Mouse (Mus musculus) liver, embryonic 16.5 days (tissue): ENCODE data around the gene Smim27. TPM values are rescaled to one million over a fixed set of nuclear protein-coding genes. Genes with fewer than 3 reads are reported as not detected.

Experiments used
- ATAC-seq: fragments of 200-750 bp; cut with Nextera tagmentation; 2 replicates; pipeline ENCODE4 v1.8.0; 2017; ENCODE audit warnings: low read depth, mild to moderate bottlenecking, moderate number of reproducible peaks, moderate library complexity
- H3K27ac ChIP-seq: fragments of 300-500 bp; sonication (generic); 2 replicates; pipeline ENCODE4 v1.5.1; 2014; ENCODE audit warnings: mild to moderate bottlenecking, low read length
- H3K27me3 ChIP-seq: fragments of 300-500 bp; sonication (generic); 2 replicates; pipeline ENCODE4 v1.6.1; 2014; ENCODE audit warnings: low read depth, low read length, mixed read lengths; ENCODE audit not compliant: control insufficient read depth, insufficient read depth
- H3K36me3 ChIP-seq: fragments of 300-500 bp; sonication (generic); 2 replicates; pipeline ENCODE4 v1.6.1; 2014; ENCODE audit warnings: mild to moderate bottlenecking; ENCODE audit not compliant: control insufficient read depth, insufficient read depth
- H3K4me1 ChIP-seq: fragments of 300-500 bp; sonication (generic); 2 replicates; pipeline ENCODE4 v1.6.1; 2014; ENCODE audit warnings: low read depth, low read length, mixed read lengths; ENCODE audit not compliant: control insufficient read depth
- H3K4me2 ChIP-seq: fragments of 300-500 bp; sonication (generic); 2 replicates; pipeline ENCODE4 v1.6.1; 2014; ENCODE audit warnings: low read depth, low read length, mixed read lengths
- H3K4me3 ChIP-seq: fragments of 300-500 bp; sonication (generic); 2 replicates; pipeline ENCODE4 v1.5.1; 2014; ENCODE audit warnings: low read depth, mild to moderate bottlenecking, low read length
- H3K9ac ChIP-seq: fragments of 300-500 bp; sonication (generic); 2 replicates; pipeline ENCODE4 v1.6.1; 2014; ENCODE audit warnings: low read depth, low read length
- H3K9me3 ChIP-seq: fragments of 300-500 bp; sonication (generic); replicated peaks from 2 replicates; pipeline ENCODE4 v1.6.1; 2016; ENCODE audit warnings: low read length; ENCODE audit not compliant: control insufficient read depth
- WGBS: fragments of 180-500 bp; shearing (Covaris S2); extraction: QIAGEN DNeasy Blood & Tissue Kit; methylation state at CpG from one replicate; pipeline ENCODE4 v1.1.7; 2014; ENCODE audit not compliant: insufficient replicate concordance; 5-methylcytosine and 5-hydroxymethylcytosine counted together
- polyA plus RNA-seq: library from polyadenylated mRNA; unstranded; fragments of >200 nt; fragmentation: Nextera tagmentation; extraction: Ambion mirVana; gene quantifications from 2 replicates; pipeline ENCODE4 v1.2.1, GENCODE M21; 2015

The Smim27 gene
- 13.7 and 17.4 TPM in 2 replicates for polyA plus RNA-seq

DNA sequence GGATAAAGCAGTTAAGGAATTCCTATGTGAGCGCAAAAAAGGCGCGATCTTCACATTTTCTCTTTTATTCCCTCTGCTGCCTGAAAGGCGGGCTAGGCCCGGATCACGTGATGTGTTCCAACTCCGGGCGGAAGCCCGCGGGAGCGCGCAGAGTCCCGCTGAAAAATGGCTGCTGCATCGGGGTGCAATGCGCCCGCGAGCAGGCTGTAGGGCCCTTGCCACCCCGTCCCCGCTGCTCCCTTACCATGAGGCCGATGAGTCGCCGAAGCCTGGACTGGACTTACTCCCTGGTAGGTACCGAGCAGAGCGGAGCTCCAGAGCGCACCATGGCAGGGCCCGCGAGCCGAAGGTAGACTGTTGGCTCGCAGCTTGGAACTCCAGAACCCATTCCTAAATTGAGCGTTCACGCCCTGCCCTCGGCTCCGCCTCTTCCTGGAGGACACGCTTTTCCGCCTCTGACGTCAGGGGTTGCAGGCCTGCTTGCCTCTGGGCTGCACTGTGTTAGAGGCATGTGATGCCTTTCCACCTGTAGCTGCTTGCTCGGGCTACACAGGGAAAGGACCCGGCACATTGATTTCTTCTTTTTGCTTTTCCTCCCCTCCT lies at the start of gene Smim27, which contains the start of gene Topors:
Gene Smim27 (plus strand): TSS at position 150 of the 603 bp plus-strand sequence.
Gene Topors (minus strand): TSS at position 421 of the 603 bp plus-strand sequence.
- WGBS = under 1% methylated on average over 38 of the region's 38 CpGs
- Histone ChIP-seq H3K9ac (peak within 1 kb of the TSS; percentile 90), H3K27ac (peak within 1 kb of the TSS; percentile 96), H3K36me3 (no peaks in the 10 kb centered on the region; the same call in 1 of the 2 replicates), H3K4me2 (peak within 1 kb of the TSS; percentile 91), H3K4me1 (peaks cover 27% of the 10 kb centered on the region), H3K27me3 (no peaks in the 10 kb centered on the region), H3K4me3 (peak within 1 kb of the TSS; percentile 86), H3K9me3 (no peaks in the 10 kb centered on the region)
- peak; percentile 93 for ATAC-seq

DNA sequence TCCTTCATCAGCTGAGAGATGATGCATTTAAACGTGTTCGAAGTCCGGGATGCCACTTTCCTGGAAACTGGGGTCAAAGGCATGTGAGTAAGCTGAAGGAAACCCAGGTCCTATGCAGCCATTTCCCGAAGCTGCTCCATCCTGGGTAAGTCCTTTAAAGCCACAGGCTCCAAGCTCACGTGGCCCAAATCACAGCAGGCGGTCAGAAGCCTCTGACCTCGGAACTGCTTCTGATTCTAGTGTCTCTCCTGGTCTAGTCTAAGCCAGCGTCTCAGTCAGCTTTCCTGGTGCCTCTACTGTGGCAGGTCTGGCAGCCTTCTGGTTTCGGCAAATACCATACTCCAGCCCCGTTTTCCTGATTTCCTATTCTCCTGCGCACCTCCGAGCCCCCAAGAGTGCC lies 48.9 kb upstream of the Smim27 start:
- Histone ChIP-seq H3K27ac (no peak overlapping the region), H3K4me2 (no peak overlapping the region), H3K9ac (no peak overlapping the region)

DNA sequence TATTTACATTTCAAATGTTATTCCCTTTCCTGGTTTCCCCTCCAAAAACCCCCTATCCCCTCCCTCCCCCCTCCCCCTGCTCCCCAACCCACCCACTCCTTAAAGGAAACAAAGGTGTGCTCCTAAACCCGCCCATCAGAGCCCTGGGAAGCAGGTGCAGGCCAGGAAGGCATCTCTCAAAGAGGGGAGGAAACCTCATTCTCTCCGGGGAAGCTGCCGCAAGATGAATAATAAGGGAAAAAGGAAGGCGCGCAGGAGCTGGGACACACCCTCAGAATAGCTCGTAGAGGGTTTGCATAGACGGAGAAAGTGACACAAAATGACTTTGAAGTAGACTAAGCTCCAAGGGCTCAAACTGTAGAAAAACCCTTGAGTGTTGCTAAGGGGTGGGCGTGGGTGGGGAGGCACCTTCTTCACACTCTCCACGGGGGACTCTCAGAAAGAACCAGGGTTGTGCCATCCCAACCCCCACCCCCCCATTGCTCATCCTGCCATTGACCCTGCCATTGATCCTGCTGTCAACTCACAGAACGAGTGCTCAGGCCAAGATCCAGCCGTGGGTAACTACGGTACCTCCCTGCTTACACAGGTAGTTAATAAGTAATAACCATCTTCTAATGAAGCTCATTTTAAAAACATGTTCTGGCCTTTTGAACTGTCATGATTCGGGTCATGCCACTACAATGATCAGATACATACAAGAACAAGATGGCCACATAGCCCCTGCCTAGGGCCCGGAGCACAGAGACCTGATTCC lies 48.2 kb upstream of the Smim27 start:
- peak overlapping the region; percentile 38; the same call in 1 of the 2 replicates for H3K4me2 ChIP-seq
- peak overlapping the region; percentile 56; the same call in 1 of the 2 replicates for H3K27ac ChIP-seq
- H3K27me3 ChIP-seq = no peaks in the 10 kb centered on the region
- no peak overlapping the region for H3K4me3 ChIP-seq
- no peaks in the 10 kb centered on the region for H3K9me3 ChIP-seq
- WGBS = 45% methylated on average over 14 of the region's 14 CpGs
- ATAC-seq = peak; percentile 85
- H3K4me1 ChIP-seq = no peaks in the 10 kb centered on the region; the same call in none of the 2 replicates
- H3K9ac ChIP-seq = no peak overlapping the region
- no peaks in the 10 kb centered on the region; the same call in 1 of the 2 replicates for H3K36me3 ChIP-seq

More for the DNA sequence above, 48.9 kb upstream of the Smim27 start:
- Histone ChIP-seq H3K4me3 (no peak overlapping the region), H3K36me3 (no peaks in the 10 kb centered on the region; the same call in 1 of the 2 replicates), H3K4me1 (no peaks in the 10 kb centered on the region; the same call in none of the 2 replicates), H3K9me3 (no peaks in the 10 kb centered on the region), H3K27me3 (no peaks in the 10 kb centered on the region)
- no peak for ATAC-seq
- WGBS = 32% methylated on average over 12 of the region's 12 CpGs

- Histone ChIP-seq H3K4me2 (no peak overlapping the region), H3K27me3 (no peaks in the 10 kb centered on the region), H3K27ac (peak overlapping the region; percentile 56; the same call in 1 of the 2 replicates), H3K9me3 (no peaks in the 10 kb centered on the region), H3K4me3 (no peak overlapping the region), H3K4me1 (no peaks in the 10 kb centered on the region; the same call in none of the 2 replicates), H3K9ac (no peak overlapping the region), H3K36me3 (no peaks in the 10 kb centered on the region; the same call in 1 of the 2 replicates)
- peak; percentile 9; the same call in 1 of the 2 replicates for ATAC-seq
- 56% methylated on average over 21 of the region's 21 CpGs for WGBS
These were observed 47.3 kb upstream of the Smim27 start for GRCm38 (mm10) chr4:40221876-40222585.

GRCm38 (mm10) chr4:40226095-40226494 lies 43.3 kb upstream of the Smim27 start:
- H3K4me1 ChIP-seq = no peaks in the 10 kb centered on the region; the same call in none of the 2 replicates
- WGBS = 59% methylated on average over 5 of the region's 5 CpGs
- no peak overlapping the region for H3K4me2 ChIP-seq
- no peaks in the 10 kb centered on the region for H3K9me3 ChIP-seq
- no peak overlapping the region for H3K27ac ChIP-seq
- H3K27me3 ChIP-seq = no peaks in the 10 kb centered on the region
- ATAC-seq = no peak
- no peak overlapping the region for H3K4me3 ChIP-seq
- H3K36me3 ChIP-seq = no peaks in the 10 kb centered on the region
- H3K9ac ChIP-seq = no peak overlapping the region

DNA sequence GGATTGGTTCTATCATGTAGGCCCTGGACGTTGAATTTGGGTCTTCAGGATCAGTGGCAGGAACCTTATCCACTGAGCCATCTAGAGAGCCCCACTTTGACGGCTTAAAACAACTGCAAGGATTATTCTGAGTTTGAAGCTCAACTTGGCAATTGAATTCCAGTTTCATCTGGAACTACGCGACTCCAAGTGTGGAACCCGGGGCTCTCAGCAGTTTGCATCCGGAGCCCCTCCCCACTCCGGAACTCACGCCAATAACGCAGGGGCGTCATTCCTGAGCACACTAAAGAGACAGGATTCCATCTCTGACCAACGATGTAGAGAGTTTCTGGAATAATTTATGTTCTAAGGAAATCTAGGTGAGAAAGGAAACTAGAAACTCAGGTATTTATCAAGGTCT lies 42.2 kb upstream of the Smim27 start:
- no peak overlapping the region for H3K4me3 ChIP-seq
- no peaks in the 10 kb centered on the region for H3K9me3 ChIP-seq
- H3K9ac ChIP-seq = no peak overlapping the region
- ATAC-seq = no peak
- H3K4me2 ChIP-seq = no peak overlapping the region
- no peaks in the 10 kb centered on the region; the same call in 1 of the 2 replicates for H3K4me1 ChIP-seq
- no peaks in the 10 kb centered on the region for H3K27me3 ChIP-seq
- no peak overlapping the region for H3K27ac ChIP-seq
- no peaks in the 10 kb centered on the region for H3K36me3 ChIP-seq
- WGBS = 79% methylated on average over 11 of the region's 11 CpGs

- Histone ChIP-seq H3K9ac (no peak overlapping the region), H3K4me3 (no peak overlapping the region), H3K4me1 (no peaks in the 10 kb centered on the region), H3K27me3 (no peaks in the 10 kb centered on the region), H3K4me2 (no peak overlapping the region), H3K36me3 (no peaks in the 10 kb centered on the region), H3K27ac (no peak overlapping the region), H3K9me3 (no peaks in the 10 kb centered on the region)
- 73% methylated on average over 7 of the region's 7 CpGs for WGBS
- no peak for ATAC-seq
These were observed 41.5 kb upstream of the Smim27 start for GRCm38 (mm10) chr4:40227886-40228285.

- no peak for ATAC-seq
- Histone ChIP-seq H3K4me1 (no peaks in the 10 kb centered on the region), H3K4me2 (no peak overlapping the region), H3K27ac (no peak overlapping the region), H3K4me3 (no peak overlapping the region), H3K27me3 (no peaks in the 10 kb centered on the region), H3K9me3 (no peaks in the 10 kb centered on the region), H3K9ac (no peak overlapping the region), H3K36me3 (no peaks in the 10 kb centered on the region; the same call in 1 of the 2 replicates)
- 83% methylated on average over 6 of the region's 6 CpGs for WGBS
These were observed 39.7 kb upstream of the Smim27 start for GRCm38 (mm10) chr4:40229723-40230122.
